Mouse (Mus musculus) bone marrow, adult 2 months (tissue): Measurements from ENCODE around the gene Lcn2.

ENCODE experiments used
- CTCF ChIP-seq: fragments of 200-500 bp; IDR thresholded peaks from 2 replicates; pipeline ENCODE4 v1.5.1; 2011; ENCODE audit warnings: low read length, control low read depth; ENCODE audit not compliant: control insufficient read depth, insufficient read depth
- POLR2A ChIP-seq: fragments of 200-500 bp; IDR thresholded peaks from 2 replicates; pipeline ENCODE4 v1.6.1; 2011; ENCODE audit warnings: low read depth, mild to moderate bottlenecking, control low read depth, low read length, borderline replicate concordance; ENCODE audit not compliant: control insufficient read depth

GRCm38 (mm10) chr2:32392063-32392462, 4.0 kb upstream of the Lcn2 start:
- no peak for TF ChIP-seq POLR2A
- no peak for TF ChIP-seq CTCF
